Mouse (Mus musculus) right cerebral cortex, postnatal 36 days (tissue): ENCODE measurements around the gene Chil1.
A peak's percentile ranks its signal among the peaks of the same experiment; 100 is the strongest.

Experiments
- DNase-seq, 2 experiments: peaks; one replicate each; pipeline ENCODE4 v3.0.0; 2022; ENCODE audit warnings: low spot score in 2 of 2, mixed read lengths in 1 of 2

Chil1 gene

GRCm38 (mm10) chr1:134201751-134202420, 19.9 kb downstream of the Chil1 start:
- no peak for DNase-seq

GRCm38 (mm10) chr1:134204230-134204629, 22.3 kb downstream of the Chil1 start:
- DNase-seq, result peak; percentile 64 to 77

GRCm38 (mm10) chr1:134205296-134206018, 23.5 kb downstream of the Chil1 start:
- no peak for DNase-seq

GRCm38 (mm10) chr1:134206085-134206484, 24.1 kb downstream of the Chil1 start:
- DNase-seq, result no peak

GRCm38 (mm10) chr1:134210179-134210755, 28.3 kb downstream of the Chil1 start:
- DNase-seq, result no peak

DNA sequence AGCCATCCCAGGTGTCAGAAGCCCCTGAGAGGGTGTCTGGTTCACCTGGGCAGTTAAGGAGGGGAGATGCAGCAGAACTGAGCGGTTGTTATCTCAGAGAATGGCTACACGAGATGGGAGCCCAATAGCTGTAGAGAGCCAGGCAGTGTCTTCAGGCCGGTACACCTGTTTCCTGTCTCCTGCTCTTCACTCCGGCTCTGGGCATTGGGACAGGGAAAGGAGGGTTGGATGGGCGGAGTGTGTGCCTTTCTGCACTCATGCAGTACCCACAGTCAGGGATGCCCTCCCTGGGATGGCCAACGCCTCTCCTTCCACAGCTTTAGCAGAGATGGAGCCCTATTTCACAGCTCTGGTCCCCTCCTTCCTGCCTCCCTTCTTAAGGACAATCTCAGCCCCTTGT, 29.1 kb downstream of the Chil1 start:
- no peak for DNase-seq

- DNase-seq, result no peak
Observed at GRCm38 (mm10) chr1:134211631-134212030, 29.7 kb downstream of the Chil1 start.

DNA sequence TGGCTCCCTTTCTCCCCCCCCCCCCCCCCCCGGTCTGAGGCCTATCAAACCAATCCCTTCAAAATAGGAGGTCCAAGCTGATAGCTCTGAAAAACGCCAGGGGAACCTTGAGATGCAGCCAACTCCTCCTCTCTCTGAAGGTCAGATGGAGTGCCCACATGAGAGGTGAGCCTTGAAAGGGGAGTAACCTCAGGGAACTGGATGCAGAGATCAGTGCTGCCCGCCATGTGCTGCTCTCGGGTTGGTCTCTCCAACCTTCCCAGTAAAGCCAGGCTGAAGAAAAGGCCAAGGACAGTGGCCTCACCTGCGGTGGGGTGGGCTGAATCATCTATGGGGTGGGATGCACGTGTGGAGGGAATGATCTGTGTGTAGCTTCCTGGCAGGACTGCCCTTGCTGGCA, 30.4 kb downstream of the Chil1 start:
- DNase-seq, result no peak

DNA sequence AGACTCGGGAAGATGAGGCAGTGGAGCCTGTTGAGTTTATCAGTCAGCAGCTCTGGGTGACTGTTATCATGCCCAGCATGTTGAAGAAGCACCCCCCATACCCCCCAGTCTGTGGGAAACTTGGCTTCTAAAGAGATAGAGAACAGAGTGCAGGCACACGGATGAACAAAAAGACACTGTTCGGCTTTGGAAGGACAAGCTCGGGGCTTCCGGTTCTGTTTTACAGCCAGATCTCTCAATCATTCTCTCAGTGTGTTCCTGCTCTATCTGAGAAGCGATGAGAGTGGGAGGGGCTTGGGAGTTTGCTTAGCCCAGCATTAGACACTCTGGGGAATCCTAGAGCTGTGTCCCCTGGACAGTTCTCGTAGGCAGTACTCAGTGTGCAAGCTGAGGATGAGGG, 31.4 kb downstream of the Chil1 start:
- no peak for DNase-seq

- DNase-seq, result no peak
Observed at GRCm38 (mm10) chr1:134215059-134215458, 33.1 kb downstream of the Chil1 start.

DNA sequence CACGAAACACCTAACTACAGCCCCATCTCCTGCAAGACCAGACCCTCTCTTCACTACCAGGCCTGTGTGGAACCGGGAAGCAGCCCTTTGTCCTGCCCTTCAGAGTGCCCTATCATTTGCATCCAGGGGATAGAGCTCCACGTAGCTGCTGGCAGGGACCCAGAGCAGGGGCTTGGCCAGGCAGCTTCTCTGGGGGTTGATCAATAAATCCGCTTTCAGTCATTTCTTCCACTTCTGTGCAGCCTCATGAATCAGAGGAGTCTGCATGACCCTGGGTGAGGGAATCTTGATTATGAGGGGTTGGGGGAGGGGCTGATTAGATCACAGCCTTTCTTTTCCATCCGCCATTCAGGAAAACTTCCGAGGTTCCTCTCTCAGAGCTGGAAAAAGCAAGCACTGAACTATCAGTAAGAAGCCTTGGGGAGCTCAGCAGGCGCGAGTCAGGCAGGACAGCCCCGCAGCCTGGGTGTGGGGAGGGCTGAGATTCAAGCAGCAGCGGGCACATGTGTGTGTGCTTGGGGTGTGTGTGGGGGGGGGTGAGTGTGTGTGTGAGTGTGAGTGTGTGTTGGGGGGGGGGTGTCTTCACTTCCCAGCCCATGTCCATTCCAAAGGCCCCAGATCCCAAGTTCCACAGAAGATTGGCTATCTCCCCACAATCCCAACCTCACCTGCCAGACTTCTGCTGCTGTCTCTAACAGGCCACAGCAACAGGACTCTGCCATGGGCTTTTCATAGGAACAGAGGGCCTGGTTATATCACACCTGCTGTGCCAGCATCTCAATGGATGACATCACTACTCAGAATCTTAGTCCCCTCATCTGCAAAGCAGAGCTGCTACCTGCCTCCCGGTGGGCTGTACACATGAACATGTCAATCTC, 34.0 kb downstream of the Chil1 start:
- DNase-seq, result no peak

- no peak for DNase-seq
Observed at GRCm38 (mm10) chr1:134216629-134216971, 34.6 kb downstream of the Chil1 start.

DNA sequence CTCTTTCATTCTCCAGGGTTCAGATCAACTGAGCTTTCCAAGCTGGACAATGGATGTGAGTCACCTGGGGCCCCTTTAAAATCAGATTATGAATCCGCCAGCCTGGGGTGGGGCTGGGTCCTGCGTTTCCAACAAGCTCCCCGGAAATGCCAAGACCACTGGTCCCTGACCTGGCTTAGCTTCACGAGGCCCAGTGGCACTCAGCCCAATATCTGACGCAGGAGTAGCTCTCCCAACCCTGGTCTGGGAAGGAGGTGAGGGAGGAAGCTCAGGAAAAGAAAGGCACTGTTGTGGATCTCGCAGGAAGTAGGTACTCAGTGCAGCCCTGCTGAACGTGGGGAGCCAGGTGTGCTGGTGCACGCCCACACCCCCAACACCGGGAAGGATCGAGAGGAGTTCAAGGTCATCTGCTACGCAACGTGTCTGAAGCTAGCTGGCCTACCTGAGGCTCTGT, 35.1 kb downstream of the Chil1 start:
- no peak for DNase-seq

GRCm38 (mm10) chr1:134217942-134218341, 36.0 kb downstream of the Chil1 start:
- no peak for DNase-seq

- no peak for DNase-seq
Observed at GRCm38 (mm10) chr1:134219608-134220007, 37.6 kb downstream of the Chil1 start.

DNA sequence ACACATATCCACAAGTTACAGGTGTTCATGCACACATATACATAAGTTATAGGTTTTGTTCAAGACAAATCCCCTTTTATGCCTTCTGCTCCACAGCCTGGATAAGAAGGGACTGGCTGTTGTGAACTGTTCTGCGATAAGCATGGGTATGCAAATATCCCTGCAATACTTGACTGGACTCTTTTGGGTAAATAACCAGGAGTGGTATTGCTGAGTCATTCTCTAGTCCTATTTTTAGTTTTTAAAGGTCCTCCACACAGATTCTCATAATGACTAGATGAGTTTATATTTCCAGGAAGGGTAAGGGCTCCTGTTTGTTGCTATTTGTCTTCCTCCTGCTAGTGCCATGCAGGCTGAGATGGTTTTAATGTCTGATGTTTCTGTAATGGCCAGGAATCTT, 39.2 kb downstream of the Chil1 start:
- DNase-seq, result no peak

DNA sequence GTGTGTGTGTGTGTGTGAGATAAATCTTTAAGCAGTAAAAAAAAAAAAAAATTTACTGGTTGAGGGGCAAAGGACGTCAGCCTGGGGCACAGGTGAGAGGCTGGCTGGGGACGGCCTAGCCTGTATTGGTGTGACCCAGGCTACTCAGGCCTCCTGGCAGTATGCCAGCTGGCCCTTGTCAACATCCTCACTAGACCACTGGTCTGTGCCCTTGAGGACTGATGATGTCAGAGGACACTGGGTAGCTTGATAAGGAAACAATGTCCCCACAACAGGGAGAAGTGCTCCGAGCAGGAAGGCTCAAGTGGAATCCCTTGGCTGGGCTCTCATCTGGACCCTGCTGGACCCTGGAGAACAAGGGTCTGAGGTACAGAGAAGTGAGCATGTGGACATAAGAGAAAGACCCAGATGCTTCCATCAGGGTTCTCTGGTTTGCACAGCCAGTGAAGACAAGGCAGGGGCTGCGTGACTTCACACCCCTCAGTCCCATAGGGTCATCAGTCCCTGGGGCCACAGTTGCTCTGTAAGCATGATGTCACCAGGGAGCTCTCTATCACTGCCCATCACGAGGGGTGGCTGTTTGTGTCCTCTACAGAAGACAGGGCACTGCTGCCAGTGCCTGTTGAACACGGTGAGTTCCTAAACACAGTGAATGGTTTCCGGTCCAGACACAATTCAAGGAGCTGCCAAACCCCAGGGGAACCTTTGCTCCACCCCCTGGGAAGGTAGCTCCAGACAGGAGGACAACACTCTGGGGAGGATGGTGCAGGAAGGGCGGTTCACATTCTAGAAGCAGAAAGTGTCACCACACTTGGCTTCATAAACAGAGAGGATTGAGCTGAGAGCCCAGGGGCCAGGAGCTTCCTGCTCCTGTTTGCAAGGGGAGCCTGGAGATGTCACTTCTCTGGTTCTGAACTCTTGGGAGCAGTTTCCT, 40.4 kb downstream of the Chil1 start:
- DNase-seq, result no peak

- no peak for DNase-seq
Observed at GRCm38 (mm10) chr1:134224649-134225227, 42.8 kb downstream of the Chil1 start.

DNA sequence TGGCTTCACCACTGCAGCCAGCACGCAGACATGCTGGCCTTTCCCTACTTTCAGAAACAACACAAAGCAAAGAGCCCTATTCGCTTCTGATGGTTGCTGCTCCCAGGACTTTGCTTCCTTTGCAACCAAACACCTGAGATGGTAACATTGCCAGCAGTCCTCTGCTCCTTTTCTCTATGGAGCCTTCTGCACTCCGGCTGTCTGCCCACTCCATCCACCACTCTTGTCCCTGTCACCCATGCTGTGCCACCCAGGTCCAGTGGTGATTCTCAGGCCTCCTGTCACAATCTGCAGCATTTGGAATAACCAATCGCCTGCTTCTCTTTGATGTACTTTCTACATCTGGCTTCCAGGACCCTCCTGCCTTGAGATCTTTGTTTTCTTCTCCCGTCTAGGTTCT, 43.4 kb downstream of the Chil1 start:
- no peak for DNase-seq

- DNase-seq, result no peak
Observed at GRCm38 (mm10) chr1:134226739-134227138, 44.8 kb downstream of the Chil1 start.
